Mouse (Mus musculus) liver, adult (tissue): ENCODE measurements around the gene Aff1.

Experiments used
- GATA4 ChIP-seq: IDR thresholded peaks from 2 replicates; pipeline ENCODE4 v1.6.1; 2014; ENCODE audit warnings: mild to moderate bottlenecking, low read length; ENCODE audit not compliant: insufficient replicate concordance

The Aff1 gene

GRCm38 (mm10) chr5:103735411-103736112 is 43.4 kb downstream of the Aff1 start:
- no peak for TF ChIP-seq GATA4

GRCm38 (mm10) chr5:103736553-103737207 is 44.5 kb downstream of the Aff1 start:
- no peak for TF ChIP-seq GATA4

- TF ChIP-seq GATA4, result peak; percentile 96
Observed at GRCm38 (mm10) chr5:103737208-103738066, 45.3 kb downstream of the Aff1 start.

DNA sequence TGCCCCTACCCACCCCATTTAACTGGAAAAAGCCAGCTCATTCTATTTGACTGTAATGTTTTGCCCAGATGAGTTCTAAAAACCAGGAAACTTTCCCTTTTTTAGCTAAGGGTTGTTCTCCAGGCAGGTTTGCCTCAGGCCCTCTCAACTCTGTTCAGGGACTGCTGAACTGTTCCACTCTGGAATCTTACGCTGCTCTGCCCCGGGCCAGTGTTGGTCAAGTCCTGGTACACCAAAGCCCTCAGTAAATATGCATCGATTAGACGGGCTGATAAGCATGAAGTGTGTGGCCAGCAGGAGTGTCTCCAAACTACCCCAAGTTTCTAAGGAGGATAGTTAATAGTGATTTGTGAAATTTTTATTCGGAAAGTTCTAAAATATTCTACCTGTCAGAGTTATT is 46.3 kb downstream of the Aff1 start:
- TF ChIP-seq GATA4, result no peak

GRCm38 (mm10) chr5:103739163-103739562 is 47.0 kb downstream of the Aff1 start:
- no peak for TF ChIP-seq GATA4

- TF ChIP-seq GATA4, result no peak
Observed at GRCm38 (mm10) chr5:103740093-103740902, 48.1 kb downstream of the Aff1 start.

DNA sequence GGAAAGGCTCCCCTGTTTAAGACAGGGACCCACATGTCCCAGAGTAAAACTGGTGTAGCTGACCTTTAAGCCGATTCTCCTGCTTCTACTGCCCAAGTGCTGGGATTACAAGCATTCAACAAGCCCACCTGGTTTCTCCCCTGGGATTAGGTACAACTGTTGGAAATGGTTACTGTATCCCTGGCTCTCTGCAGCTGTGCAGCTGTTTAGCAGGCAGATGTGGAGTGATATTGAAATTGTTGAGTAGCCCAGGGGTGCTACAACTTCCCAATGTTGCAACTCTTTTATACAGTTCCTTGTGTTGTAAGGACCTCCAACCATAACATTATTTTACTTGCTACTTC is 48.7 kb downstream of the Aff1 start:
- TF ChIP-seq GATA4, result no peak

DNA sequence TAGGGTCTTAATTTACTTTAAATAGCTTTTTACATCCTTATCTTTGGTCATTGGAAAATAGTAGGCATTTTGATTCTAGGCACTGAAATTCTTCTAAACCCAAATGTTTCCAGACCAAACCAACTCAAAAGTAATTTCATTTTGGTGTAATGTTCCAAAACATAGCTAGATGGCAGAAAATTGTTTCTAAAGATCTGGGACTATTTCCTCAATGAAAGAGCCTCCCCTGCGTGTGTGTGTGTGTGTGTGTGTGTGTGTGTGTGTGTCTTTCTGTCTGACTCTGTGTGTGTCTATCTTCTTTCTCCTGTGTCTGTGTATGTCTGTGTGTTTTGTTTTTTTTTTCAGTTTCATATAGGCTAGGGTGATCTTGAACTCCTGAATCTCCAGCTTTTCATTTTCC is 49.3 kb downstream of the Aff1 start:
- no peak for TF ChIP-seq GATA4

- TF ChIP-seq GATA4, result no peak
Observed at GRCm38 (mm10) chr5:103741992-103742391, 49.8 kb downstream of the Aff1 start.

- TF ChIP-seq GATA4, result no peak
Observed at GRCm38 (mm10) chr5:103744531-103744930, 52.4 kb downstream of the Aff1 start.

DNA sequence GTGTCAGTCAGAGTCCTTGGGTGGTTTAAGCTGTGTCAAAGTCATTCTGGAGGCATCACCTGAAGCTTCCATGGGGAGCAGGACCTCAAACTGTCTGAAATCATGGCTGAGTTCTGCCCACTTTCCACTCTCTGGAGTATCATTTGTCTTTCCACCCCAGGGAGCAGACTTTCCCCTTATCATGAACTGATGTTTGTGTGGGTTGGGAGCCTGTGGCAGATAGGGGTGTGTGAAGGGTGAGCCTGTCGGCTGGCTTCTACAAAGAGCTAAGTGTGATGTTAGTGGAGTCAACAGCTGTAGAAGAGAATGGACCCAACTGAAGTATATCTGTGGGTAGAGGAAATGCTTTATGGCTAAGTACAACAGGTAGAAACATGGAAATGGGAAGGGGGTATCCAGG is 53.5 kb downstream of the Aff1 start:
- TF ChIP-seq GATA4, result no peak

- no peak for TF ChIP-seq GATA4
Observed at GRCm38 (mm10) chr5:103746561-103747085, 54.4 kb downstream of the Aff1 start.

- TF ChIP-seq GATA4, result no peak
Observed at GRCm38 (mm10) chr5:103747098-103747497, 54.9 kb downstream of the Aff1 start.

DNA sequence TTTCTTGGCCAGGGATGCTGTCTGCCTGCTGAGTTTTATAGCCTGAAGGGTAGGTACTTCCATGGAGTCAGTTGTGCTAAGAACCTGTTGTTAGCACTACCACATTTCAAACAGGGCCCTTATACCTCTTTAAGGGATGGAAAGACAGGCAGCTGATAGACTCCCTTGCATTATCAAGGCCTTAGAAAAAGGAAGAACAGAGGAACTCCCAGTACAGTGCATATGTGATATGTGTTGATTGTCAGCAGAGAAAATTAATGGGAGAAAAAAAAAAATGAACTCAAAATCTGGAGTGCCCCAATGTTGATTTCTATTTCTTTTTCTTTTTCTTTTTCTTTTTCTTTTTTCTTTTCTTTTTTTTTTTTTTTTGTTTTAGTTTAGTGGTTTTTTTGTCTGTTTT is 56.2 kb downstream of the Aff1 start:
- TF ChIP-seq GATA4, result no peak
